Mouse (Mus musculus) c-Kit-positive CD71-negative TER-119-negative erythroid progenitor cells, embryonic 14.5 days (primary cell): ENCODE data around the gene Dedd2.

Experiments
- DNase-seq: peaks from one replicate; pipeline ENCODE4 v3.0.0-alpha.2; 2013; ENCODE audit warnings: low read depth

Dedd2 gene

GRCm38 (mm10) chr7:25218705-25219415 is 1.6 kb downstream of the Dedd2 start:
- no peak for DNase-seq

- no peak for DNase-seq
These were observed 2.6 kb downstream of the Dedd2 start for GRCm38 (mm10) chr7:25217653-25218395.

DNA sequence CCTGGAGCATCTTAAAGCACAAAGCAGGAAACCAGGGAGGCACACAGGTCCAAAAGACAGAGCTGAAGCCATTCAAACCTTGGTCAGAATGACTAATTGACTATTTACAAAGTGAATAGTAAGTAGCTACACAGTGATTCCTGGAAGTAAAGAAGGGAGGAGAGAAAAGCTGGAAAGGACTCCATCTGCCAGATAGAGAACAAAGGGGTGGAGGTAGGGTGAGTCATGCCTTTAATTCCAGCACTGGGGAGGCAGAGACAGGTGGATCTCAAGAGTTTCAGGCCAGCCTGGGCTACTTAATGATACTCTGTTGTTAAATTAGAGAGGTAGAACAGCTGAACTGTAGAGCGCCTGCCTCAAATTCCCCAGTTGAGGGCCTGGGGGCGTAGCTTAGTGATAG is 6.2 kb downstream of the Dedd2 start:
- no peak for DNase-seq

DNA sequence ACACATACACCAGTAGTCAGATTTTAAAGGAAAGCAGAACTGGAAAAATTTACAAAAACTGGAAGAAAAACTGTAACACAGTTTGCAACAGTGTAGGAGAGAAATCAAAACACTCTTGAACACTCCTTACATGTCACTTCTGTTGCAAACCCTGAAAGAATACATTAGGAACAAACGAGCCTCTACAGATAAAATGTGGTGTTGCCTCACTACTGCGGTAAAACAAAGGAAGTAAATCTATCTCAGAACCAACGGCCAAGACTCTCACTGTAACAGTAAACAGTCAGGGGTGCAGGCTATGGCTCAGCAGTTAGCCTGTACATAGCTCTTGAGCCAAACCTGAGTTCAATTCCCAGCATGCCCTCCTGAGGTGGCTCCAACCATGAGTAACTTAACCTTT is 7.3 kb downstream of the Dedd2 start:
- no peak for DNase-seq

DNA sequence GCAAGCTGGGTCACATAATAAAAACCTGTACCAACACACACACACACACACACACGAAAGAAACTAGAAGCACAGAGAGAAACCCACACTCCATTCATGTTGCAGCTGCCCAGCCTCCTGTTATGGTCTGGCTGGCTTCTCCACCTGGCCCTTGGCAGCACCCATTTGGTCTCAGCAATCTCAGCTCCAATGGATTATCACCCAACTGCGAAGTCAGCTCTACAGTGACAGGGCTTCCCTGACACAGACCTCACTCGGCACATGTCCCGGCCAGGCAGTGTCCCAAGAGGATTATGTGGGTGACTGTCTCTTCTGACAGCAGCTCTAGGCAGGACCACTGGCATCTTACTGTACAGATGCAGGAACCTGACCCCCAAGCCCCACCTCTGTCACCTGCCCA is 9.9 kb downstream of the Dedd2 start:
- no peak for DNase-seq

DNA sequence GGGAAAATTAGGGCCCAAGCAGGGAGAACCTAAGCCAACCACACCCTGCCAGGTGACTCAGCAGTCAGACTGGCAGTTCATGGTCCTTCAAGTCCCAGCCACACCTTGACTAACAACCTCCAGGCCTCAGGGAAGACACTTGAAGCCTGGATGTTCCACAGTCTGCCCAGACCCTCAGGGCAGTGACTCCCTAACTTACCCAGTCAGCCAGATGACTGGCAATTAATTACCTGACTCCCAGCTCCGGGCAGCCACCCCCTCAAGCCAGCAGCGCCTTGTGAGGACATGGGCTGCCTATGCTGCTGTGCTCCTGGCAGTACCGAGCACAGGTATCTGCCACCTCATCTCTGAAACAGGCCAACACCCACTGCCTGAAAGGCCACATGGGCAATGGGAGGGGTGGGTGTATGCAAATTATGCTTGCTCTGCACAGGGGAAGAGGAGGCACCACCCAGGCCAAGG is 11.2 kb downstream of the Dedd2 start:
- no peak for DNase-seq

GRCm38 (mm10) chr7:25206094-25206830 is 14.2 kb downstream of the Dedd2 start:
- no peak for DNase-seq

DNA sequence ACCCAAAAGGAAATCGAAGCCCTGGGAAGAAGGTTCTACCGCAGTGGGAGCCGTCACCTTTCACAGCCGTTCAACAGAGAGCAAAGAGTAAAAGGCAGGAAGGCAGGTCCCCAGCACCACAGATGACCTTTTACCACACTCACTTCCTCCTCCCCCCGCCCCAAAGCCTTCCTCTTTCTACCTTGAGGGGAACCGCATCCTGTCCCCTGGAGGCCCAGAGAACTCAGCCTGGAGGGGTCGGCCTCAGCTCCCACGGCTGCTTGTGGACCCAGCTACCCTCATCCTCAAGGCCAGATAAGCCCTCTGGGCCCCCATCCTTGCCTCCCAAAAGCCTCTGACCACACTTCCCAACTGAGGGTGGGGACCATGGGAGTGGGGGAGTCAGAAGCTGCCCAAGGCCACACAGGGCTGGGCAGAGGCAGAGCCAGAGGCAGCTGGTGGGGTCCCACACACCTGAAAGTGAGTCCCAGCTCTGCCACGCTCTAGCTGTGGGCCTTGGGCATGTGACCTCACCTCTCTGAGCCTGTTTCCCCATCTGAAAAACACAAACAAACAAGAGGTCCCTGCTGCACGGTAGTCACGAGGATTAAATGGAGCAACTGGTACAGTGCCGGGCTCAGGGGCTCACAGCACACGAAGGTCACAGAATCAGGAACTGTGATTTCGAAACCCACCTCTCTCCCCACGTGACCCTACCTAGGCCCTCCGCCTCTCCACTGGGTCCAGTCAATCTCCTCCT is 14.9 kb downstream of the Dedd2 start:
- DNase-seq, result peak; percentile 34

- DNase-seq, result no peak
These were observed 16.8 kb downstream of the Dedd2 start for GRCm38 (mm10) chr7:25203624-25204023.

DNA sequence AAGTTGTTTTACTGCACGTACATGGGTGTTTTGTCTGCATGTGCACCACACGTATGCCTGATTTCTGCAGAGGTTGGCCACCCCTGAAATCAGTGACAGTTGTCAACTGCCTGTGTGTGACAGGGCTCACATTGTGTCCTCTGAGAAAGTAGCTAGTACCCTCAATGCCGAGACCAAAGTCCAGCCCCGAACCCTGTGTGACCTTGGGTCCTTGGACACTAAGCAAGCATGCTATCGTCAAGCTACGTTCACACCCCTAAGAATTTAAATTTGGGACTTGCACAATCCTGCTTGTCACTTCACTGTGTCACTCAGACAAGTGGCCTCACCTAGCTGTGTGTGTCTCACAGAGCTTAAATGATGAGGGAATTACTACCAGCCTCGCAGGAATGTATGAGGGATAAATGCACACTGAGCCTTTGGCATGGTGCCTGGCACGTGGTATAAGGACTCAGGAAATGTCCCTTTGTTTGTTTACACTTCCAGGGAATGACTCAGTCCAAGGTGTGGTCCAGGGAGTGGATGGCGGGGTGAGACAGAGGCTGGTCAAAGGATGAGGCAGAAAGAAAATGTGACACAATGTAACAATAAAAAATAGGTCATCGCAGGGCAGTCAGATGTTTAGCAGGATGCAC is 22.9 kb downstream of the Dedd2 start:
- DNase-seq, result no peak

DNA sequence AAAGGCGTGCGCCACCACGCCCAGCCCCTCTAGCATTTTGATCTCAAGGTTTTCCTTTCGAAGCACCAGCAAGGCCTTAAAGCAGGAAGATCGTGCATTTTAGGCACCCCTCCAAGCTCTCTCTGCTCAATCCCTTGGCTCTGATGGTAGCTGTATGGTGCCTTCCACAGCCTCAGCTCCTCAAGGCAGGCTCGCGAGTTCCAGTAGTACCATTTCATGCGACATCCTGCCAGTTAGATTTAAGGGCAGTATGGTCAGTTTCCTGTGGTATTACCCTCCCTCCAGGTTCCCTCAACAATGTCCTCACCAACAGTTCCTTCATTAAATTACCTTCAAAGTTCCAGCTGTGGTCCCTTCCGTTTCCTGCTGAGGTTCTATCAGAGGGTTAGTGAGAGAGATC is 24.3 kb downstream of the Dedd2 start:
- DNase-seq, result no peak

- DNase-seq, result no peak
These were observed 25.3 kb downstream of the Dedd2 start for GRCm38 (mm10) chr7:25195148-25195547.

DNA sequence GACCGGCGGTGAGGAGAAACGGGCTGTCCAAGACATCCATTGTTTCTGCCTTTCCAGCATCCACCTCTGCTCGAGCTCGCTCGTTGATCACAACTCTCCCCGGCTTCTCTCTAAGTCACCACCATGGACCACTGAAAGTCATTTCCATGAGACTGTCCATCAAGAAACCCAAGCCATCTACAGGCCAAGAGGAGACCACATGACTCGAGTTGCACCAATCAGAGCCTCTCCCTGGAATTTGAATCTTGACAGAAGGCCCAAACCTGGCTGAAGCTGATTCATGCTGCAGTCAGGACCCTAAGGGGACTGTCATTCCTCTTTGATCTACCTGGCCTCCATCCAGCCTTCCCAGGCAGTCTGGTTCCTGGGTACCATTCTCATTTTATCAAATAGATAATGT is 28.3 kb downstream of the Dedd2 start:
- no peak for DNase-seq

DNA sequence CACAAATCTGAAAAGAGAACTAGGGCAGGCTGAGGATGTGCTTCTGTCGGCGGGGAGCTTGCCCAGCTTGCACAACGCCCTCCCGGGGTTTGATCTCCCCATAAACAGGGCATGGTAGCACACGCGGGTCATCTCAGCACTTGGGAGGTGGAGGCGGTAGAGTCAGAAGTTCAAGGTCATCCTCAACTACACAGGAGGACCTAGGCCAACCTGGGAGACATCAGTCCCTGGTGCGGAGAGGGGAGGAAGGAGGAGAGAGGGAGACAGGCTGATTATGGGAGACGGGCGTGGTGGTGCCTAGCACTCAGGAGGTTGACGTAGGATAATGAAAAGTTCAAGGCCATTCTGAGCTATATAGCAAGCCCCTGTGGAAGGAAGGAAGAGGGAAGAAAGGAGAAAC is 29.6 kb downstream of the Dedd2 start:
- DNase-seq, result no peak

- DNase-seq, result peak; percentile 85
These were observed 32.5 kb downstream of the Dedd2 start for GRCm38 (mm10) chr7:25187662-25188650.

DNA sequence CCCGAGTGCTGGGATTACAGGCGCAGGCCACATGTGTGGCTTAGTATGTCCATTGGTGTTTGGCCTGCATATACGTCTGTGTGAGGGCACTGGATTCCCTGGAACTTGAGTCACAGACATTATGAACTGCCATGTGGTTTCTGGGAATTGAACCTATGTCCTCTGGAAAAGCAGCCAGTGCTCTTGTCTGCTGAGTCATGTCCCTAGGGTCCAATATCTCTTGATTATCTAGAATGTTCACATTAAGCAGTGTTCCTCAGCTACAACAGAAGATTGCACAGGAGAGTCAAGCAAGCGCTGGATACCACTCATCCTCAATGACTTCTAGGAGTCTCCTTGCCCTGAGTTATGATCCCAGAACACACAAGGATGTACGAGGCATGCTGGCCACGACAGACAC is 36.3 kb downstream of the Dedd2 start:
- DNase-seq, result no peak

DNA sequence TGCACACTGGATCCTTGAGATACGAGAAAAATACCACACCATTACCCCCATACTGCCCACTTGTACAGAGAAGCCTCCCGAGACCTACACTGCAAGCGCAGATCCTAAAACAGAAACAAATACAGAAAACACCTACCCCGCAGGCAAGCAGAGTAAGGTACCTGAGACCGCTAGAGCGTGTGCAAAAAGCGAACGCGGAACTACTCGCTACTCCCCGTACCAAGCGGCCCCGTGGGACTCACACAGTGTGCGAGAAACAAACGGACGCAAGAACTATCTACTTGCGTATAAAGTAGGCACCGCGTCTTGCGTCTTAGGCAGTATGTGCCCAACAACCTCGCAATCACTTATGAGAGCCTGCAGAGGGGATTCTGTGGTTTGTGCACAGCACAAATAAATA is 38.6 kb downstream of the Dedd2 start:
- DNase-seq, result no peak

- no peak for DNase-seq
These were observed 39.1 kb downstream of the Dedd2 start for GRCm38 (mm10) chr7:25181331-25181790.

DNA sequence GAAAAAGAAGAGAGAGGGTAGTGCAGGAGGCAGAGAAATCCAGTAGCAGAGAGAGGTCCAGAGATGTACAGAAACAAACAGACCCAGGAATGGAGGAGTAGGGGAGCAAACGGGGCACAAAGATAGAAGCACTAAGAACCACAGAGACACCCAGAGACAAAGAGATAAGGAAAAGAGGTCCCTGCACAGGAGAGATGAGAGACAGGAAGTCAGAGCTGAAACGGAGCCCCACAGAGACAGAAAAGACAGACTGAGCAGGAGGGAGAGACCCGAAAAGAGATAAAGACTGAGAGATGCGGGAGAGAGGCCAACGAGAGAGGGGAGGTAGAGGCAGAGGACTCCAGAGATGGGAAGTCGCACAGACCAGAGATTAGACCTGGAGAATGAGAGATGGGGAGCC is 39.9 kb downstream of the Dedd2 start:
- DNase-seq, result no peak

DNA sequence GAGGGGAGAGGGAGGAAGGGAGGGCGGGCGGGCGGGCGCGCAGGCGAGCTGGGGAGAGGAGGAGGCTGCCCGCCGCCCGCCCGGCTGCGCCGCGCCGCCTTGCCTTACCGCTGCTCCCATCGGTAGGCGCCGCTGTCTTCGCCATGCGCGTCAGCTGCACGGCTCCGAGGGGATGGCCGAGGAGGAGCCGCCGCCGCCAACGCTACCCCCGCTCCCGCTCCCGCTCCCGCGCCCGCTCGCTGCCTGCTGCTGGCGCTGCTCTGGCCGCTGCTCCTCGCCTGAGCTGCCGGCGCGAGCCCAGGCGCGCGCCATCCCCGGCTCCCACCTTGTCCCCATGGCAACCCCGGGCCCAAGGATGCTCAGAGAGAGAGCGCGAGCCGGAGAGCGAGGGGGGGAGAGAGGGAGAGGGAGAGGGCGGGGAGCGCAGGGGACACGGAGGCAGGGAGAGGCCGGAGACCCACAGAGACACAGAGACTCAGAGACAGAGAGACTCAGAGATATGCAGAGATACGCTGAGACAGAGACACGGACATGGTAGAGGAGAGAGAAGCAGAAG is 40.7 kb downstream of the Dedd2 start, which contains the start of gene Pou2f2:
Gene Pou2f2 (minus strand): TSS at position 121 of the 556 bp plus-strand sequence.
- no peak for DNase-seq
